Comparison of ENCODE assay signal across 8 mouse cellular contexts in genomic region chr13:91370441-91370840, GRCm38 (mm10).
DNase-seq lines count a peak whose midpoint lies in the region; ATAC-seq and TF ChIP-seq lines count a peak whose summit lies in the region.

No protein-coding gene starts in this region.

- WGBS in neural tube, embryonic 11.5 days, result 2% methylated on average over 11 of the region's 11 CpGs
- whole genome bisulfite sequencing in bone marrow, adult 2 months, result under 1% methylated on average over 11 of the region's 11 CpGs
- under 1% methylated on average over 11 of the region's 11 CpGs for WGBS in forebrain, embryonic 14.5 days
- 2% methylated on average over 11 of the region's 11 CpGs for WGBS in intestine, embryonic 16.5 days
- WGBS in lung, adult 2 months, result 6% methylated on average over 11 of the region's 11 CpGs
- WGBS in olfactory bulb, adult 2 months, result 6% methylated on average over 11 of the region's 11 CpGs

- DNase-seq in neural tube, embryonic 11.5 days (ENCODE audit: low spot score), result no peak
- DNase-seq in neural tube, embryonic 10.5 days (ENCODE audit: extremely low spot score, low spot score), result no peak
- peak; percentile 51 for DNase-seq in forebrain, embryonic 14.5 days (ENCODE audit: low spot score)
- peak; percentile 49 for DNase-seq in lung, adult 2 months
- no peak for DNase-seq in left cerebral cortex, postnatal 36 days (ENCODE audit: low spot score in 2 of 2)

- no peaks in the 10 kb centered on the region for H3K9me3 ChIP-seq in neural tube, embryonic 11.5 days (ENCODE audit: control insufficient read depth, low read length)
- no peaks in the 10 kb centered on the region for H3K9me3 ChIP-seq in forebrain, embryonic 14.5 days (replicated peaks; ENCODE audit: control insufficient read depth, low read length)
- H3K9me3 ChIP-seq in intestine, embryonic 16.5 days (ENCODE audit: control insufficient read depth, low read length), result no peaks in the 10 kb centered on the region

- ATAC-seq in neural tube, embryonic 11.5 days (ENCODE audit: insufficient read depth, low FRiP score, low TSS enrichment), result peak; percentile 35; the same call in 1 of the 2 replicates
- ATAC-seq in forebrain, embryonic 14.5 days, result peak; percentile 35
- peak; percentile 67 for ATAC-seq in intestine, embryonic 16.5 days

- peak overlapping the region; percentile 32 for H3K4me3 ChIP-seq in neural tube, embryonic 11.5 days (ENCODE audit: low read depth, low read length)
- H3K4me3 ChIP-seq in bone marrow, adult 2 months (replicated peaks; ENCODE audit: control insufficient read depth, low read depth, low read length), result peak overlapping the region; percentile 63
- peak overlapping the region; percentile 29 for H3K4me3 ChIP-seq in forebrain, embryonic 14.5 days (ENCODE audit: low read depth, low read length)
- H3K4me3 ChIP-seq in intestine, embryonic 16.5 days (ENCODE audit: low read length), result peak overlapping the region; percentile 49
- H3K4me3 ChIP-seq in lung, adult 2 months (replicated peaks; ENCODE audit: extremely low read depth, low read depth, low read length), result peak overlapping the region; percentile 85
- peak overlapping the region; percentile 46 for H3K4me3 ChIP-seq in olfactory bulb, adult 2 months (ENCODE audit: insufficient read depth, low read depth, low read length)

- no peaks in the 10 kb centered on the region for H3K36me3 ChIP-seq in neural tube, embryonic 11.5 days (ENCODE audit: control insufficient read depth, insufficient read depth, low read length)
- no peaks in the 10 kb centered on the region for H3K36me3 ChIP-seq in forebrain, embryonic 14.5 days (ENCODE audit: control insufficient read depth, insufficient read depth, low read length)
- no peaks in the 10 kb centered on the region for H3K36me3 ChIP-seq in intestine, embryonic 16.5 days (ENCODE audit: control insufficient read depth, insufficient read depth, low read length)

- H3K9ac ChIP-seq in neural tube, embryonic 11.5 days (ENCODE audit: low read length), result peak overlapping the region; percentile 50
- H3K9ac ChIP-seq in forebrain, embryonic 14.5 days (ENCODE audit: low read length), result peak overlapping the region; percentile 49
- H3K9ac ChIP-seq in intestine, embryonic 16.5 days (ENCODE audit: low read depth, low read length), result peak overlapping the region; percentile 80

- peak overlapping the region; percentile 62 for H3K4me2 ChIP-seq in neural tube, embryonic 11.5 days (ENCODE audit: low read depth)
- H3K4me2 ChIP-seq in forebrain, embryonic 14.5 days (ENCODE audit: low read length), result peak overlapping the region; percentile 64
- peak overlapping the region; percentile 90 for H3K4me2 ChIP-seq in intestine, embryonic 16.5 days (ENCODE audit: low read depth, low read length)

- H3K27me3 ChIP-seq in neural tube, embryonic 11.5 days (ENCODE audit: control insufficient read depth, insufficient read depth, low read length), result no peaks in the 10 kb centered on the region
- no peaks in the 10 kb centered on the region for H3K27me3 ChIP-seq in forebrain, embryonic 14.5 days (replicated peaks; ENCODE audit: control insufficient read depth, insufficient read depth, low read length)
- H3K27me3 ChIP-seq in intestine, embryonic 16.5 days (replicated peaks; ENCODE audit: control insufficient read depth, insufficient read depth, low read length), result no peaks in the 10 kb centered on the region

- intact Hi-C loops in left cerebral cortex, postnatal 36 days (cut with DNase I), result loop anchor here (5.0 kb wide), 2 partner anchors 267 to 333 kb away; no protein-coding TSS in a partner anchor

- H3K27ac ChIP-seq in neural tube, embryonic 11.5 days (ENCODE audit: low read depth, low read length), result peak overlapping the region; percentile 98
- H3K27ac ChIP-seq in bone marrow, adult 2 months (ENCODE audit: control insufficient read depth, insufficient read depth, low read depth, low read length, poor library complexity), result peak overlapping the region; percentile 90
- H3K27ac ChIP-seq in forebrain, embryonic 14.5 days (ENCODE audit: low read depth, low read length), result peak overlapping the region; percentile 95
- H3K27ac ChIP-seq in intestine, embryonic 16.5 days (ENCODE audit: low read length), result peak overlapping the region; percentile 97
- H3K27ac ChIP-seq in olfactory bulb, adult 2 months (ENCODE audit: insufficient read depth, low read depth, low read length), result peak overlapping the region; percentile 94

- no peak for TF ChIP-seq CTCF in bone marrow, adult 2 months (IDR thresholded peaks at IDR 0.05; ENCODE audit: control insufficient read depth, insufficient read depth, low read length)
- TF ChIP-seq CTCF in lung, adult 2 months (IDR thresholded peaks at IDR 0.05; ENCODE audit: insufficient read depth, low read length), result no peak
- no peak for TF ChIP-seq CTCF in olfactory bulb, adult 2 months (IDR thresholded peaks at IDR 0.05; ENCODE audit: insufficient read depth, low read depth, low read length)

- 0 out of 2 replicates have a peak, but pooled peaks have one; percentile 30 for TF ChIP-seq POLR2A in bone marrow, adult 2 months (IDR thresholded peaks at IDR 0.05; ENCODE audit: borderline replicate concordance, control insufficient read depth, low read depth, low read length)
- TF ChIP-seq POLR2A in lung, adult 2 months (IDR thresholded peaks at IDR 0.05; ENCODE audit: borderline replicate concordance, extremely low read depth, low read depth, low read length), result no peak
- TF ChIP-seq POLR2A in olfactory bulb, adult 2 months (IDR thresholded peaks at IDR 0.05; ENCODE audit: insufficient read depth, low read depth, low read length), result no peak

- peaks cover 28% of the 10 kb centered on the region for H3K4me1 ChIP-seq in neural tube, embryonic 11.5 days (ENCODE audit: control insufficient read depth, insufficient read depth, low read length)
- peaks cover 6% of the 10 kb centered on the region; the same call in 1 of the 2 replicates for H3K4me1 ChIP-seq in bone marrow, adult 2 months (ENCODE audit: control insufficient read depth, insufficient read depth, low read length)
- peaks cover 42% of the 10 kb centered on the region for H3K4me1 ChIP-seq in forebrain, embryonic 14.5 days (ENCODE audit: control insufficient read depth, insufficient read depth, low read length)
- H3K4me1 ChIP-seq in intestine, embryonic 16.5 days (ENCODE audit: control insufficient read depth, insufficient read depth, low read length), result peaks cover 26% of the 10 kb centered on the region
- no peaks in the 10 kb centered on the region for H3K4me1 ChIP-seq in lung, adult 2 months (ENCODE audit: control insufficient read depth, insufficient read depth, low read length)
- H3K4me1 ChIP-seq in olfactory bulb, adult 2 months (ENCODE audit: control insufficient read depth, insufficient read depth, low read length), result peaks cover 13% of the 10 kb centered on the region

Comparison
In these comparisons a context has a peak if more than half of its experiments do, and no peak if none do; other contexts are left out.
1. DNase-seq: peak in forebrain, embryonic 14.5 days (single experiment) and lung, adult 2 months (single experiment); none in neural tube, embryonic 11.5 days (single experiment), neural tube, embryonic 10.5 days (single experiment) and left cerebral cortex, postnatal 36 days (0 of 2).
2. H3K4me3 ChIP-seq: peak in every context shown above with its lines; median percentile 85 in lung, adult 2 months; 63 in bone marrow, adult 2 months; 49 in intestine, embryonic 16.5 days; 46 in olfactory bulb, adult 2 months; 32 in neural tube, embryonic 11.5 days; 29 in forebrain, embryonic 14.5 days.
3. Peak in every context shown above with its lines, with median percentiles within 50 percentile points of each other: ATAC-seq, H3K27ac ChIP-seq, H3K4me2 ChIP-seq and H3K9ac ChIP-seq.